Mouse (Mus musculus) 416B (cell line): ENCODE measurements around the gene Calb2.
A peak's percentile ranks its signal among the peaks of the same experiment; 100 is the strongest.

Experiments
- DNase-seq: peaks from one replicate; pipeline ENCODE4 v3.0.0; 2011; ENCODE audit warnings: low read depth

Gene Calb2

DNA sequence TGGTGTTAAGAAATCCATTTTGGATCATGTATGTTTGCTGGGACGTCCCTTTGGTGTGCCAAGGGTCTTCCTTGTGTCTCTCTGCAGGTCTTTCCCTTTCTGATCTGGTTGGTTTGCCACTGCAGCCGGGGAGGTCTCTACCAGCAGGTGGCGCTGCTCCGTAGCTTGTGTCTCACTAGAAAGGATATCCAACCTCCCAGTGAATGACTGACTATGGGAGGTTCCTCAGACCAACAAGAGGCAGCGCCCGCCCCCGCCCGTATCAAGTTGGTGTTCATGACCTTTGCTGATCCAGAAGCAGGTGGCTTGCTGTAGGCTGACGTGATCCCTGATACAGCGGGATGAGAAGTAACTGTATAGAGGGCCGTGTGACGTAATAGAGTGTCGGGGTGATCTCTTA, 37.5 kb downstream of the Calb2 start:
- DNase-seq: peak; percentile 72

DNA sequence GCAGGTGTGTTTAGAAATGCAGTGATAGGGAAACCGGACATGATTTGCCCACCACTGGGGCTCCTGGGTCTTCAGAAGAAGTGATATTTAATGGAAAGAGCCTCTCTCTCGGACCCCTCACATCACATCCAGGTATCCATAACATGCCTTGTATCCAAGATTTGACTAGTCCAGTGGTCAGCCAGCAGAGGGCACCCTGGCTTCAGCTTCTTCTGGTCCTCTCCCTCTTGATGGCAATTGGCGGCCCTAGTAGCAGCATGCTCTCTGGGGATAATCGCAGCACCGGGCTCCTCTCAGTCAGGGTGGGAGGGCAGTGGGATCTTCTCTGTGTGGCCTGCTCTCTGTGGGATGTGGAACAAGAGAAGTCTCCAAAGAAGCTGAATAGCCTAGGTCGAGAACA, 48.3 kb downstream of the Calb2 start:
- DNase-seq: peak; percentile 21

DNA sequence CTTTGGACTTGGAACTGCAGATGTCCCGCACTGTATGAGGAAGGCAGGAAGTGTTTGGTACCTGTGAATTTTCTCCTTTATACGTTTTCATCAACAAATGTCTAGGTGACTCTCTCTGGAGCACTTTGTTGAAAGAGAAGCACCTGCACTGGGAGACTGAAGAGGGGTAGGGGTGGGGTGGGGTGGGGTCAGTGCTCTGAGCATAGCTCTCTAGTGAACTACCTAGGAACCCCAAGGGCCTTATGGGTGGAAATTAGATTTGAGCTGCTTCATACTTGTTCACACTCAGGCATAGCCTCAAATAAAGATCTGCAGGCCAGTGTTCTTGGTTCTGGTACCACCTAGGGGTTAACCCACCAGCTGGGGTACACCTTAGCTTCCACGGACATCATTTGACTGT, 65.4 kb downstream of the Calb2 start, which contains the start of gene Gm17720:
Gene Gm17720 (minus strand): TSS at position 101 of the 400 bp plus-strand sequence.
- DNase-seq: no peak

DNA sequence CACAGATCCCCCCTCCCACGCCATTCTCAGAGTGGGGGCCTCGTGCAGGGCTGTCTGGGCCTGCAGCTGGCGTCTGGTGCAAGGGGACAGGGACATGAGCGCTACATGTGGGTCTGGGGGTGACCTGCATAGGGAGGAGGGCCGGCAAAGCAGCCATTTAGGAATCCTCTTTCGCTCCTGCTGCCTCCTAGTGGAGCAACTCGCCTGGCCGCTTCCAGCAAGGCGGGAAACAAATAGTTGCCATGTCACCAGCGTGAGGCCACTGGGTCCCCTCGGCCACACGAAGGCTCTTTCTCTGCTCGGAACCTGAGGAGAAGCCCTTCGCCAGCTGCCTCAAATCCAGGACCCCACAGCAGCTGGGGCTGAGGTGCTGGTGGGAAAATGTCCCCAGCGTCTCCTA, 66.3 kb downstream of the Calb2 start:
- DNase-seq: no peak

DNA sequence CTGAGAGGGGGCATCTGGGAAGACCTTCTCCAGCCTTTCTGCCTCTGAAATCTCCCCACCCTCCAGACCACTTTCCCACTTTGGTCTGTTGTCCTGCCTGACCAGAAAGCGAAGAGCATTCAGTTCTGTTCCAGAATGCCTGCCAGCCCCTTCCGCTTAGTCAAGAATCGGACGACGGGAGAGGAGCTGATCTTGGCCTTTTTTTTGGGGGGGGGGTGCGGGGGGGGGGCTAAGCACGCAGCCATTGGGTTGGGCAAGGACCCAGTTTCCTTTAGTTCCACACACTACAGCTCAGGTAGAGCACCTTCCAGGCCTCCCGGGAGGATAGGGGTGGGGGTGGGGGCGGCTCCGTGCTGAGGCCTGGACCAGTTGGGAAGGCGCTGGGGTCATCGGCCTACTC, 67.1 kb downstream of the Calb2 start, which contains the start of gene Gm21964:
Gene Gm21964 (plus strand): TSS at position 301 of the 400 bp plus-strand sequence.
- DNase-seq: no peak

DNA sequence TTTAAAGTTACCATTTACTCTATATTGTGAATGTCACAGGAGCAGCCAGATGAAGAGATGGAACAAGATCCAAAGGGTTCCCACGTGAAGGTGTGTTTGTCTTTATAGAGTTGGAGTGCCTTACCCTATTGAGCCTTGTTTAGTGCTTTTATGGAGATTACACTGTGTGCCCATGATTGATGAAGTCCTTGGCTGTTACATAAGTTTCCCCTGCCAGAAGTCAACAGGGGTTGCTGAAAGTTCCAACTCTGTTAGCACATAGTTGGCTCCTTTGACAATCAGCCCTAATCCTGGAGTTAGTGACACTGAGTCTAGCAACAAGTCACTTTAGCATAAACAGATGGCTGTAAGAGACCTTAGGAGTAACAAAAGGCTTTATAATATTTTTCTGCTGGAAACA, 76.1 kb downstream of the Calb2 start:
- DNase-seq: no peak
